Mouse (Mus musculus) stomach, embryonic 14.5 days (tissue): ENCODE measurements at regions not wholly inside any gene's neighbourhood (a gene's known extent, or its start where the extent isn't known, plus 50 kb on each side); places are given as distances from the start of the nearest gene placed in this dataset.

Experiments used
- ATAC-seq: fragments of 200-750 bp; cut with Nextera tagmentation; 2 replicates; pipeline ENCODE4 v1.8.0; 2017; ENCODE audit warnings: low read depth, moderate TSS enrichment; ENCODE audit not compliant: insufficient number of reproducible peaks, insufficient read depth, low FRiP score
- H3K27ac ChIP-seq: fragments of 300-500 bp; sonication (generic); 2 replicates; pipeline ENCODE4 v1.5.1; 2014; ENCODE audit warnings: mild to moderate bottlenecking, low read length, moderate library complexity, mixed read lengths
- H3K27me3 ChIP-seq: fragments of 300-500 bp; sonication (generic); 2 replicates; pipeline ENCODE4 v1.6.1; 2014; ENCODE audit warnings: low read length, control low read depth, mixed read lengths; ENCODE audit not compliant: control insufficient read depth, insufficient read depth
- H3K36me3 ChIP-seq: fragments of 300-500 bp; sonication (generic); 2 replicates; pipeline ENCODE4 v1.6.1; 2014; ENCODE audit warnings: mild to moderate bottlenecking, control low read depth, low read length, moderate library complexity, mixed read lengths; ENCODE audit not compliant: control insufficient read depth, insufficient read depth
- H3K4me1 ChIP-seq: fragments of 300-500 bp; sonication (generic); 2 replicates; pipeline ENCODE4 v1.6.1; 2014; ENCODE audit warnings: low read length, control low read depth, mixed read lengths; ENCODE audit not compliant: control insufficient read depth, insufficient read depth
- H3K4me2 ChIP-seq: fragments of 300-500 bp; sonication (generic); replicated peaks from 2 replicates; pipeline ENCODE4 v1.6.1; 2014; ENCODE audit warnings: low read depth, low read length, control low read depth
- H3K4me3 ChIP-seq: fragments of 300-500 bp; sonication (generic); 2 replicates; pipeline ENCODE4 v1.5.1; 2014; ENCODE audit warnings: low read depth, low read length, control low read depth
- H3K9ac ChIP-seq: fragments of 300-500 bp; sonication (generic); replicated peaks from 2 replicates; pipeline ENCODE4 v1.6.1; 2014; ENCODE audit warnings: low read depth, mild to moderate bottlenecking, control low read depth, low read length, moderate library complexity, mixed read lengths
- H3K9me3 ChIP-seq: fragments of 300-500 bp; sonication (generic); 2 replicates; pipeline ENCODE4 v1.6.1; 2016; ENCODE audit warnings: low read depth, low read length, control low read depth; ENCODE audit not compliant: control insufficient read depth
- WGBS: fragments of 180-500 bp; shearing (Covaris S2); extraction: QIAGEN DNeasy Blood & Tissue Kit; methylation state at CpG from one replicate; pipeline ENCODE4 v1.1.7; 2014; 5-methylcytosine and 5-hydroxymethylcytosine counted together

GRCm38 (mm10) chr16:65916831-65917230 lies 101.8 kb downstream of the Vgll3 start:
- no peak for ATAC-seq
- no peaks in the 10 kb centered on the region for H3K36me3 ChIP-seq

GRCm38 (mm10) chr16:65925986-65926385 lies 110.9 kb downstream of the Vgll3 start:
- Histone ChIP-seq H3K4me3 (no peak overlapping the region), H3K4me2 (no peak overlapping the region), H3K9ac (no peak overlapping the region), H3K4me1 (no peaks in the 10 kb centered on the region), H3K36me3 (no peaks in the 10 kb centered on the region), H3K9me3 (no peaks in the 10 kb centered on the region), H3K27ac (no peak overlapping the region), H3K27me3 (no peaks in the 10 kb centered on the region)
- ATAC-seq = no peak
- WGBS = 52% methylated on average over 1 of the region's 1 CpGs

More at GRCm38 (mm10) chr16:65916831-65917230, 101.8 kb downstream of the Vgll3 start:
- no peak overlapping the region for H3K4me3 ChIP-seq
- no peak overlapping the region for H3K9ac ChIP-seq
- H3K9me3 ChIP-seq = no peaks in the 10 kb centered on the region
- H3K4me1 ChIP-seq = no peaks in the 10 kb centered on the region
- no peak overlapping the region for H3K27ac ChIP-seq
- no peaks in the 10 kb centered on the region for H3K27me3 ChIP-seq
- no peak overlapping the region for H3K4me2 ChIP-seq
- WGBS = 58% methylated on average over 7 of the region's 7 CpGs

- no peak overlapping the region for H3K27ac ChIP-seq
- H3K36me3 ChIP-seq = no peaks in the 10 kb centered on the region
- no peak overlapping the region for H3K4me3 ChIP-seq
- no peaks in the 10 kb centered on the region for H3K9me3 ChIP-seq
- no peak overlapping the region for H3K4me2 ChIP-seq
- no peak for ATAC-seq
- 82% methylated on average over 4 of the region's 4 CpGs for WGBS
- no peaks in the 10 kb centered on the region for H3K27me3 ChIP-seq
- H3K9ac ChIP-seq = no peak overlapping the region
- H3K4me1 ChIP-seq = no peaks in the 10 kb centered on the region
Observed at GRCm38 (mm10) chr16:65963829-65964228, 148.8 kb downstream of the Vgll3 start.

- WGBS = 35% methylated on average over 1 of the region's 1 CpGs
Observed at GRCm38 (mm10) chr16:65964260-65964659, 149.2 kb downstream of the Vgll3 start.

GRCm38 (mm10) chr16:65977075-65977474 lies 162.0 kb downstream of the Vgll3 start:
- Histone ChIP-seq H3K9ac (no peak overlapping the region), H3K27me3 (no peaks in the 10 kb centered on the region), H3K36me3 (no peaks in the 10 kb centered on the region), H3K27ac (no peak overlapping the region), H3K4me2 (no peak overlapping the region), H3K9me3 (no peaks in the 10 kb centered on the region), H3K4me1 (no peaks in the 10 kb centered on the region), H3K4me3 (no peak overlapping the region)
- WGBS = 87% methylated on average over 4 of the region's 4 CpGs
- no peak for ATAC-seq

More at GRCm38 (mm10) chr16:65964260-65964659, 149.2 kb downstream of the Vgll3 start:
- Histone ChIP-seq H3K27me3 (no peaks in the 10 kb centered on the region), H3K4me3 (no peak overlapping the region), H3K27ac (no peak overlapping the region), H3K9ac (no peak overlapping the region), H3K4me2 (no peak overlapping the region), H3K36me3 (no peaks in the 10 kb centered on the region), H3K4me1 (no peaks in the 10 kb centered on the region), H3K9me3 (no peaks in the 10 kb centered on the region)
- ATAC-seq = no peak

GRCm38 (mm10) chr16:65987186-65987585 lies 172.1 kb downstream of the Vgll3 start:
- no peak for ATAC-seq
- H3K27ac ChIP-seq = no peak overlapping the region
- no peak overlapping the region for H3K4me2 ChIP-seq
- H3K4me1 ChIP-seq = no peaks in the 10 kb centered on the region
- no peaks in the 10 kb centered on the region for H3K9me3 ChIP-seq
- H3K36me3 ChIP-seq = no peaks in the 10 kb centered on the region
- H3K27me3 ChIP-seq = no peaks in the 10 kb centered on the region
- H3K9ac ChIP-seq = no peak overlapping the region
- 40% methylated on average over 2 of the region's 2 CpGs for WGBS
- no peak overlapping the region for H3K4me3 ChIP-seq

- H3K27ac ChIP-seq = no peak overlapping the region
- no peak for ATAC-seq
- no peaks in the 10 kb centered on the region for H3K9me3 ChIP-seq
- WGBS = 73% methylated on average over 1 of the region's 1 CpGs
- no peaks in the 10 kb centered on the region for H3K36me3 ChIP-seq
- H3K4me2 ChIP-seq = no peak overlapping the region
- no peak overlapping the region for H3K9ac ChIP-seq
- H3K4me3 ChIP-seq = no peak overlapping the region
- H3K27me3 ChIP-seq = no peaks in the 10 kb centered on the region
- 0 out of 2 replicates have a peak, but pooled peaks cover under 1% of the 10 kb centered on the region for H3K4me1 ChIP-seq
Observed at GRCm38 (mm10) chr16:65999343-65999742, 184.3 kb downstream of the Vgll3 start.

GRCm38 (mm10) chr16:66000728-66001273 lies 185.7 kb downstream of the Vgll3 start:
- Histone ChIP-seq H3K27me3 (no peaks in the 10 kb centered on the region), H3K9me3 (no peaks in the 10 kb centered on the region), H3K9ac (no peak overlapping the region), H3K4me1 (0 out of 2 replicates have a peak, but pooled peaks cover 2% of the 10 kb centered on the region), H3K36me3 (no peaks in the 10 kb centered on the region), H3K27ac (no peak overlapping the region), H3K4me2 (no peak overlapping the region), H3K4me3 (no peak overlapping the region)
- no peak for ATAC-seq
- WGBS = 62% methylated on average over 6 of the region's 6 CpGs

- peak; percentile 50 for ATAC-seq
- no peaks in the 10 kb centered on the region for H3K36me3 ChIP-seq
- no peak overlapping the region for H3K9ac ChIP-seq
- no peaks in the 10 kb centered on the region for H3K9me3 ChIP-seq
- 64% methylated on average over 9 of the region's 9 CpGs for WGBS
- H3K4me1 ChIP-seq = 0 out of 2 replicates have a peak, but pooled peaks cover 2% of the 10 kb centered on the region
- H3K4me2 ChIP-seq = no peak overlapping the region
- H3K27me3 ChIP-seq = no peaks in the 10 kb centered on the region
- H3K4me3 ChIP-seq = no peak overlapping the region
- no peak overlapping the region for H3K27ac ChIP-seq
Observed at GRCm38 (mm10) chr16:66004689-66005088, 189.6 kb downstream of the Vgll3 start.
